Mouse (Mus musculus) forebrain, embryonic 16.5 days (tissue): ENCODE results near the gene Apoe. TPM values are rescaled to one million over a fixed set of nuclear protein-coding genes. Genes with fewer than 3 reads are reported as not detected.

Experiments used
- ATAC-seq: fragments of 200-750 bp; cut with Nextera tagmentation; 2 replicates; pipeline ENCODE4 v1.8.0; 2017; ENCODE audit warnings: mild to moderate bottlenecking, moderate library complexity
- H3K27ac ChIP-seq: fragments of 300-500 bp; sonication (generic); 2 replicates; pipeline ENCODE4 v1.5.1; 2014; ENCODE audit warnings: low read length, control low read depth
- H3K27me3 ChIP-seq: fragments of 300-500 bp; sonication (generic); replicated peaks from 2 replicates; pipeline ENCODE4 v1.6.1; 2014; ENCODE audit warnings: low read length; ENCODE audit not compliant: control insufficient read depth, insufficient read depth
- H3K36me3 ChIP-seq: fragments of 300-500 bp; sonication (generic); 2 replicates; pipeline ENCODE4 v1.6.1; 2014; ENCODE audit not compliant: control insufficient read depth, insufficient read depth
- H3K4me1 ChIP-seq: fragments of 300-500 bp; sonication (generic); replicated peaks from 2 replicates; pipeline ENCODE4 v1.6.1; 2014; ENCODE audit warnings: low read length; ENCODE audit not compliant: control insufficient read depth, insufficient read depth
- H3K4me2 ChIP-seq: fragments of 300-500 bp; sonication (generic); 2 replicates; pipeline ENCODE4 v1.6.1; 2014; ENCODE audit warnings: mild to moderate bottlenecking, low read length, control low read depth
- H3K4me3 ChIP-seq: fragments of 300-500 bp; sonication (generic); replicated peaks from 2 replicates; pipeline ENCODE4 v1.5.1; 2014; ENCODE audit warnings: mild to moderate bottlenecking, low read length, control low read depth
- H3K9ac ChIP-seq: fragments of 300-500 bp; sonication (generic); replicated peaks from 2 replicates; pipeline ENCODE4 v1.6.1; 2014; ENCODE audit warnings: low read depth, low read length, control low read depth
- H3K9me3 ChIP-seq: fragments of 300-500 bp; sonication (generic); 2 replicates; pipeline ENCODE4 v1.6.1; 2016; ENCODE audit warnings: low read length; ENCODE audit not compliant: control insufficient read depth
- WGBS: fragments of 180-500 bp; shearing (Covaris S2); extraction: QIAGEN DNeasy Blood & Tissue Kit; methylation state at CpG from one replicate; pipeline ENCODE4 v1.1.7; 2014; 5-methylcytosine and 5-hydroxymethylcytosine counted together
- polyA plus RNA-seq: library from polyadenylated mRNA; unstranded; fragments of >200 nt; fragmentation: Nextera tagmentation; extraction: Ambion mirVana; gene quantifications from 2 replicates; pipeline ENCODE4 v1.2.1, GENCODE M21; 2015

The Apoe gene
- polyA plus RNA-seq, result 269 and 326 TPM in 2 replicates

DNA sequence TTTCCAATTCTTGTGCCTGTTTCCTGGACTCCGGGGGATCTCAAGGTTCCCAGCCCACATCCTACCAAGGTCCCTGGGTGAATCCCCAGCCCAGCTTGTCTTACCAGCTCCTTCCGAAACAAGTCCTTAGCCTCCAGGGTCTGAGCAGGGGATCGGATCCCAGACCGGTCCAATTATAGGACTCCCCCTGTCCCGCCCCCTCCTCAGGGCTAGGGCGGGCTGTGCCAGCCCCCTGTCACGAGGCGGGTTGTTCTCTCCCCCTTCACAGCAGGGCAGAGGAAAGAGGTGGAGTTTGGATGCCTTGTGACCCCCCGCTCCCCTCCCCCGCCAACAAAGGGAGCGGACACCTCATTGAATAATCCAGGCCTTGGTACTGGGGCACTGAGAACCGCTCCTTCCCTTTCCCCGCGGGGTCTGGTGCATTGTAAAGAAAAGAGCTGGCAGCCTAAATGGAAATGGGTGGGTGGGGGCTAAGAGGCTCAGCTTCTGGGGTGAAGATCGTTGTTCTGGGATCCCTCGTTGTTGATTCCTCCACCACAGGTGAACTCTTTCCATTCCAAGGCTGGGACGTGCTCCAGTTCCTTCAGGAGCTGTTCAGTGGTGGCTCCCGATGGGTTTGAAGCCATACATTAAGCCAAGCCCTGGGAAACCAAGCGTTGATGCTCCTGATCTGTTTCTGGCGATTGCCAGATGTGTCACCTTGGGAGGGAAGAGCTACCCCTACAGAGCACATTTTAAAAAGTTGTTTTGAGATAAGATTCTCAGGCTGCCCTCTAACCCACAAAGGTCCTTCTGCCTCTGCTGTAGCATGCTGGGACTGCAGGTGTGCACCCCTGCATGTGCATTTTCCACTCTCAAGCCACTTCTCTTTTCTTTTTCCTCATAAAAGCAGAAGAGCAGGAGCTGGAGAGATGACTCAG is at the start of gene Apoe:
Gene Apoe (minus strand): TSS at position 282 of the 920 bp plus-strand sequence.
- Histone ChIP-seq H3K27me3 (no peaks in the 10 kb centered on the region), H3K4me3 (peak within 1 kb of the TSS; percentile 37), H3K36me3 (no peaks in the 10 kb centered on the region), H3K9ac (peak within 1 kb of the TSS; percentile 48), H3K4me2 (peak within 1 kb of the TSS; percentile 56), H3K4me1 (peaks cover 13% of the 10 kb centered on the region), H3K27ac (no peak within 1 kb of the TSS), H3K9me3 (no peaks in the 10 kb centered on the region)
- peak; percentile 63 for ATAC-seq
- WGBS, result 1% methylated on average over 20 of the region's 20 CpGs

DNA sequence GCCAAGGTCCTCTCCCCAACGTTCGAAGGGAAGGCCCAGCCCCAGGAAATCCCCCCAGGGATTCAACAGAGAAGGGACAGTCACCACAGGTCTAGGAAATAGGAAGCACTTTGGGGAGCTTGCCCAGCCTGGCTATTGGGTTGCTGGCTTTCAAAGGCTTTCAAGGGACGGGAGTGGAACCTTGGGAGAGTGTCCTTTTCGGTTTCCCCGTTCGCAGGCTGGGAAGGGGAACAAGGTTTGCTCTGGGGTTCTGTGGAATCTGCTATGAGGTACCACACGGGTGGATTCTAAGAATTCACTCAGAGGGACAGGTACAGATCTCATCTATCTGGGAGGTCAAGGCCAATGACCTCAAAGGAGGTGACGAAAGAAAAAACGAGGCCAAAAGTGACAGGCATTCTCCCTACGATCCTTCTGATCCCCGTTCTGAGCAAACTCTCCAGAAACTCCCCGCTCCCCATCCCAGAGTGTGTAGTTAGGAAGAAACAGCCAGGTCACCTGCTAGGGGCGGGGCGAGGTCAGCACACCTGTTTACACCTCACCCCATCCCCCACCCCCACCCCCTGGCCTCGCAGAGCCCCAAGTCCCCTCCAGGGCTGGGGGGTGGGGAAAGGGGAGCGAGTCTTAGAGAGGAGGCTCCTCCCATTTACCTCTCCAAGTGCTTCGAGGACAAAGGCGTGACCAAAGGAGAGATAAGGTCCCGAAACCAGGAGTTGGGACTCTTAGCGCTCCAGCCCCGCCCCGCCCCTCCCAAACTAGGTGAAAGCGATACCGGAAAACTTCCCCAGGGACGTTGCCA is 48.6 kb upstream of the Apoe start:
- no peaks in the 10 kb centered on the region for H3K36me3 ChIP-seq
- H3K9me3 ChIP-seq, result no peaks in the 10 kb centered on the region
- WGBS, result 6% methylated on average over 25 of the region's 25 CpGs
- no peak for ATAC-seq
- peaks cover 25% of the 10 kb centered on the region for H3K4me1 ChIP-seq
- H3K9ac ChIP-seq, result no peak overlapping the region; the same call in 1 of the 2 replicates
- H3K4me2 ChIP-seq, result peak overlapping the region; percentile 65
- no peak overlapping the region for H3K27ac ChIP-seq
- no peaks in the 10 kb centered on the region for H3K27me3 ChIP-seq
- H3K4me3 ChIP-seq, result peak overlapping the region; percentile 74

DNA sequence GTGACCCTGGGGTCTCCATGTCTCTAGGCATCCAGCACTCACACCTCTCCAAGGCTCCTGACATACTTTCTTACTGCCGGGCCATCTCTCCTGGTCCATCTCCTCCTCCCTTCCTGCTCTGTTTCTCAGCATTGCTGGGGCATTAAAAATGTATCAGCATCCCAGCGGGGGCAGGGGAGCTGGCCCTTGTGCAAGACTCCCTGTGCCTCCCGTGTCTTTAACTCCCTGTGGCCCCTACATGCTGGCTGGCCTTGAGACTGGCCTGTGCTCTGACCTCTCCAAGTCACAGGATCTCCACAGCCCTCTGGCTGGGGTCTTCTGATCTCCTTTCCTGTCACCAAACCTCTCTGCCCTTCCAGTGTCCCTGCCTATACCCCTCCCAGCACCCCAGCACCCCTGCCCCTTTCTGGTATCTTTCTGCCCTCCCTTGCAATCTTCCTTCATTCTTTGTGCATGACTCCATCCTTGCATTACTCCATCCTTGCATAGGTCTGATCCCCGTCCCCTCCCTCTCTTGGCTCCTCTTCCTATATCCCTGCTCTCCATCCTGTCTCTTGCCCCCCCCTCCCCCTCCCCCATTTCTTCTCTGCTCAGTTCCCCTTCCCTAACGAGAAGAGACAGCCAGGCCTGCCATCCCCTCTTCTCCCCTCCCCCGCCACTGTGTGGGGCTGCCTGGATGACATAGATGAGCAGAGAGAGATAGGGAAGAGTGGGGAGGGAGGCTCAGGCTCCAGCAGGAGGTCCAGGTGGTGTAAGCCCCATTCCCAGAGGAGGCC is 47.6 kb upstream of the Apoe start:
- peaks cover 25% of the 10 kb centered on the region for H3K4me1 ChIP-seq
- H3K9ac ChIP-seq, result no peak overlapping the region
- no peak overlapping the region for H3K27ac ChIP-seq
- H3K27me3 ChIP-seq, result no peaks in the 10 kb centered on the region
- no peaks in the 10 kb centered on the region for H3K36me3 ChIP-seq
- H3K4me2 ChIP-seq, result peak overlapping the region; percentile 65
- 38% methylated on average over 6 of the region's 6 CpGs for WGBS
- no peak for ATAC-seq
- no peaks in the 10 kb centered on the region for H3K9me3 ChIP-seq
- no peak overlapping the region for H3K4me3 ChIP-seq

DNA sequence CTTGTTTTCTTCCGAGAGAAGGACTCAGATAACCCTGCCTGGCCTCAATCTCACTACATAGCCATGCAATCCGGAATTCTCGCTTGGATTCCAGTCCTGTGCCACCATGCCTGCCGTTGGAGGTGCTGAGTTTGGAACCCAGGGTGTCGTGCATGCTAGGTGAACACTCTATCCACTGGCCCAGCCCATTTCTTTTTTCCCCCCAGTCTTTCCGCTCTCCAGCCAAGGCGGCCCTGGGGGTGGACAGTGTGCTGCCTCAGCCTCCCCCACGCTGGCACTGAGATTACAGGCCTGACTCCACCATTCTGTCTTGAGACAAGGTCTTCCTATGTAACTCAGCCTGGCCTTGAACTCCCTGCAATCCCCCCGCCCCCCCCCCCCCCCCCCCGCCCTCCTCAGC is 47.0 kb upstream of the Apoe start:
- H3K36me3 ChIP-seq, result no peaks in the 10 kb centered on the region
- H3K27me3 ChIP-seq, result no peaks in the 10 kb centered on the region
- 85% methylated on average over 8 of the region's 10 CpGs for WGBS
- peaks cover 25% of the 10 kb centered on the region for H3K4me1 ChIP-seq
- H3K4me2 ChIP-seq, result no peak overlapping the region
- no peak for ATAC-seq
- no peak overlapping the region for H3K4me3 ChIP-seq
- no peak overlapping the region for H3K27ac ChIP-seq
- H3K9ac ChIP-seq, result no peak overlapping the region
- H3K9me3 ChIP-seq, result no peaks in the 10 kb centered on the region

DNA sequence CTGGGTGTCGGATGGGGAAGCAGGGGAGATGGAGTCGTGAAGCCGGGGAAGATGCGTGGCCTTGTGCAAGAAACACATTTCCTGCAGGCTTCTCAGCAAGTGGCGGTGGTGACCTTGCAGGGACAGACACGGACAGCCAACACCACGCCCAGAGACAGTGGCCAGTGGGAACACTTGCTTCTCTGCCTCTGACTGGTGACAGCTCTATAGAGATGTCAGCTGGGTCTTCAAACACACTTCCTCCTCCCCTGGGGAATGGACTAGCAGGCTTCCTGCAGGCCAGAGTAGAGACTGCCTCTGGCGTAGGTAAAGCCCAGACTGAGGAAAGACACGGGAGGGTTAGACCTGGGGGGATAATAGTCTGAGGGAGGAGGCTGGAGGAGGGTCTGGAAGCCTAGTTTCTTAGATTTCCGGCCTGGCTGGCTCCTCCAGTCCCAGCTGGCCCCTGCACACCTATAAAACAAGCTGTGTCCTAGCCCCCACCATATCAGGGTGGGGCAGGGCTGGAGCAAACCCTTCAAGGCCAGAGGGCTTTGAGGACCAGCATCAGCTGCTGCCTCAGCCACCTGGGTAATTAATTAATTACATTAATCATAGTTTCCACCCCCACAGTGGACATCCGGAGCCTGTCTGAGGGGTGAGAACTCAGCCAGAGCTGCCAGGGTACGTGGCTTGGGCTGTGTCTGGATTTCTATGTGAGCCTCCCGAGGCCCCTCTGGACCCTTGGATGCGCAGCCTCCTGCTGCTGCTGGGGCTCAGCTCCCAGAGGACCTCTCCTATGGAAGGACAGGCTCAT is 45.8 kb upstream of the Apoe start:
- H3K27me3 ChIP-seq, result no peaks in the 10 kb centered on the region
- H3K4me1 ChIP-seq, result peaks cover 23% of the 10 kb centered on the region
- H3K9ac ChIP-seq, result no peak overlapping the region
- no peak overlapping the region for H3K4me2 ChIP-seq
- H3K27ac ChIP-seq, result no peak overlapping the region
- WGBS, result 82% methylated on average over 14 of the region's 14 CpGs
- no peak overlapping the region for H3K4me3 ChIP-seq
- H3K36me3 ChIP-seq, result no peaks in the 10 kb centered on the region
- ATAC-seq, result no peak
- H3K9me3 ChIP-seq, result no peaks in the 10 kb centered on the region

DNA sequence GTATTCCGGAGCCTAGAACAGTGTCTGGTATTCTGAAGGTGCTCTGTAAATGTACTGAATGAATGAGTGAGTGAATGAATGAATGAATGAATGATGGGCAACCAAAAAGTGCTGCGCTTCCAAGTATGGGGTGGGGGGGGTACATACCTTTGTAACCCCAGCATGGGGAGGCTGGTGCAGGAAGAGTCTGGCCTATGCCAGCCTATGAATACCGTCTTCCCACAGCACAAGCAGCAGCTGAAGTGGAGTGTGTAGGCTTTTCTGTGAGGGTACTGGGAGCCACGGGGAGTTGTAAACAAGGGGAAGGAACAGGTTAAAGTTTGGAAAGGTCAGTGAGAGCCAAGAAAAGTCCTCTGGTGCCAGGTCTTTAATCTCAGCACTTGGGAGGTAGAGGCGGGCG is 44.8 kb upstream of the Apoe start:
- no peak overlapping the region for H3K27ac ChIP-seq
- no peaks in the 10 kb centered on the region for H3K36me3 ChIP-seq
- no peak overlapping the region for H3K9ac ChIP-seq
- no peak overlapping the region for H3K4me3 ChIP-seq
- H3K9me3 ChIP-seq, result no peaks in the 10 kb centered on the region
- WGBS, result 93% methylated on average over 6 of the region's 6 CpGs
- no peaks in the 10 kb centered on the region for H3K27me3 ChIP-seq
- no peak for ATAC-seq
- H3K4me2 ChIP-seq, result no peak overlapping the region
- peaks cover 23% of the 10 kb centered on the region for H3K4me1 ChIP-seq

DNA sequence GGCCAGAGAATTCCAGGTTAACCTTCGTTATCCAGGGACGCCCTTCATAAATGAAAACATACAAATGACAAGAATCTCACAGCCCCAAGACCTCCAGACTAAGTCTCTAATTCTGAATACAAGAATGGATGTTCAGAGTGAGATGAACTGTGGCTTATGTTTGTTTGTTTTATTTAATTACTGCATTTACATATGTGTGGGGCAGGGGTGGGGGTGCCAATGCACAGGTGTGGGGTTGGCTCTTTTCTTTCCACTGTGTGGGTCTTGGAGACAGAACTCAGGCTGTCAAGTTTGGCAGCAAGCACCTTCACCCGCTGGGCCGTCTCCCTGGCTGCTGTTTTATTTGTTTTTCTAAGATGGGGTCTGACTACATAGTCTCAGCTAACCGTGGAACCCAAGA is 43.5 kb upstream of the Apoe start:
- Histone ChIP-seq H3K9ac (no peak overlapping the region), H3K27ac (no peak overlapping the region), H3K36me3 (peaks cover 2% of the 10 kb centered on the region; the same call in 1 of the 2 replicates), H3K9me3 (no peaks in the 10 kb centered on the region), H3K4me3 (no peak overlapping the region), H3K27me3 (no peaks in the 10 kb centered on the region), H3K4me2 (no peak overlapping the region), H3K4me1 (peaks cover 11% of the 10 kb centered on the region)
- ATAC-seq, result no peak
- 69% methylated on average over 5 of the region's 5 CpGs for WGBS

DNA sequence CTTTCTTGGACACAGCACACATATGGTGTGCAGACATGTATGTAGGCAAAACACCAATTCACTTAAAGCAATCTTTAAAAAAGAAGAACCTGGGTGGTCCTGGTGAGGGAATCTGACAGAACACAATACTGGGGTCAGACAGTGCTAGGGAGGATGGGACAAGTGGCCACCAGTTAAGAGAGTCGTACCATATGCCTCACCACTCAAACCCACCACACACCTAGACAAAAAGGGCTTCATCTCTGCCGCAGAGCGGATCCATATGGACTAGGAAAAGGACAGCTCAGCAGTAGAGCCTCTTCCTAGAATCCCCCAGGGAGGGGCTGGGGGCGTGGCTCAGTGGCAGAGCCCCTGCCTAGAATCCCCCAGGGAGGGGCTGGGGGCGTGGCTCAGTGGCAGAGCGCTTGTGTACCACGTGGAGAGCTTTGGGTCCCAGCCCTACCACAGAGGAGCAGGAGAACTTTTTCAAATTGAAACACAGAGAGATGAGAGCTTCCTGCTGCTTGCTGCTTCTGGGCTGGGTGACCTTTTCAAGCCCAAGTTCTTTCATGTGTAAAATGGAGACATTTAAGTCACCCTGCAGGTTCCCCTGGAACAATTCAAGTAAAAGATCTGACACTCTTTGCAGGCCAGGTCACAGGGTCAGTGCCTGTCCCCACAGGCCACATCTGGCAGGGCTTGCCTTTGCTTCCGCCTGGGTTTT is 42.5 kb upstream of the Apoe start:
- Histone ChIP-seq H3K4me1 (peaks cover 2% of the 10 kb centered on the region), H3K4me2 (no peak overlapping the region), H3K4me3 (no peak overlapping the region), H3K27ac (no peak overlapping the region), H3K27me3 (no peaks in the 10 kb centered on the region), H3K9ac (no peak overlapping the region), H3K36me3 (peaks cover 6% of the 10 kb centered on the region; the same call in 1 of the 2 replicates), H3K9me3 (no peaks in the 10 kb centered on the region)
- no peak for ATAC-seq
- WGBS, result 21% methylated on average over 8 of the region's 8 CpGs
